Mouse (Mus musculus): ENCODE results near the gene Grid1. TPM values are rescaled to one million over a fixed set of nuclear protein-coding genes. Genes with fewer than 3 reads are reported as not detected.
A peak's percentile ranks its signal among the peaks of the same experiment; 100 is the strongest.

Grid1 gene
- total RNA-seq, 2 experiments from 2014 or later, result 0.06 TPM; not detected in 1

- no peak for DNase-seq
- intact Hi-C loops (cut with DNase I), result no loop called here
Measured at GRCm38 (mm10) chr14:34980756-34981155, 160.8 kb downstream of the Grid1 start.

DNA sequence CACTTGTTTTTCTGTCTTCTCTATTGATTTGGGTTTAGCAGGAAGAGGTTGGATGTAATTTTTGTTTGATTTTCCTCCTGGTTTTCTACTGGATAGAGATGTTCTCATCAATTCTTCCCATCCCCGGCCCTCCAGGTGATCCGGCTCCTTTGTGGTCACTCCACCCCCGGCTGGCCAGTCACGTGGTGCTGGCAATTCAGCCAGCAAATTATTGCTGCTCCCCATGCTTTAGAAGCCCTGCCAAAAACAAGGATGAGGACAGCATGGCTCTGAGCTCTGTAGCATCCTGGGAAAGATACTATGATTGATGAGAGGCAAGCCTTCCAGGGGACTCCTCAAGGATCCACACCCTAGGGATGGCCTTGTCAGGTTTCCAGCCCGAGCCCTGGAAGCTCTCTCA is 169.2 kb downstream of the Grid1 start:
- intact Hi-C loops (cut with DNase I), result no loop called here

DNA sequence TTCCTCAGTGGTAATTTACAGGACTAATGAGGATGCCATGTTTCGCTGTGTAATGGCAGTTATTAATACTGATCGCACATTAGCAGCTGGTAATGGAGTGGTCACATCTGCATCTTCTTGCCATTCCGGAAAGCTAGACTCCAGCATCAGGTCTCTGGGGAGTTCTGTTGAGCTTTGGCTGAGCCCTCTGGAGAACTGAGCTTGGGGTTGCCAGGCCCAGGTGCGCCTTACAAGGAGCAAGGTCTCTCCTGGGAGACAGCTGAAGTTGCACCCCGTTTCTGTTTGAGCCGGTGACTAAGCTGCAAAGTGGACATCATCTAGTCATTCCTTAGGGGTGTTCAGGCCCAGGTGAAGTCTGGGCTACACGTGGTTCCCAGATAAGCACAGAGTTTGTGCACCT is 186.8 kb downstream of the Grid1 start:
- intact Hi-C loops (cut with DNase I), result no loop called here
- no peak for DNase-seq

More for the DNA sequence above, 169.2 kb downstream of the Grid1 start:
- DNase-seq, result no peak

GRCm38 (mm10) chr14:35008674-35009073 is 188.8 kb downstream of the Grid1 start:
- intact Hi-C loops (cut with DNase I), result no loop called here
- no peak for DNase-seq

- DNase-seq, result no peak
- intact Hi-C loops (cut with DNase I), result no loop called here
Measured at GRCm38 (mm10) chr14:35009074-35009473, 189.2 kb downstream of the Grid1 start.

GRCm38 (mm10) chr14:35026686-35027085 is 206.8 kb downstream of the Grid1 start:
- intact Hi-C loops (cut with DNase I), result no loop called here
- no peak for DNase-seq

- no peak for DNase-seq
- intact Hi-C loops (cut with DNase I), result no loop called here
Measured at GRCm38 (mm10) chr14:35027501-35028140, 207.7 kb downstream of the Grid1 start.

- intact Hi-C loops (cut with DNase I), result no loop called here
Measured at GRCm38 (mm10) chr14:35029626-35030025, 209.7 kb downstream of the Grid1 start.

GRCm38 (mm10) chr14:35030271-35030670 is 210.4 kb downstream of the Grid1 start:
- intact Hi-C loops (cut with DNase I), result no loop called here
- DNase-seq, result no peak

More at GRCm38 (mm10) chr14:35029626-35030025, 209.7 kb downstream of the Grid1 start:
- DNase-seq, result no peak

GRCm38 (mm10) chr14:35032283-35032682 is 212.4 kb downstream of the Grid1 start:
- DNase-seq, result no peak

DNA sequence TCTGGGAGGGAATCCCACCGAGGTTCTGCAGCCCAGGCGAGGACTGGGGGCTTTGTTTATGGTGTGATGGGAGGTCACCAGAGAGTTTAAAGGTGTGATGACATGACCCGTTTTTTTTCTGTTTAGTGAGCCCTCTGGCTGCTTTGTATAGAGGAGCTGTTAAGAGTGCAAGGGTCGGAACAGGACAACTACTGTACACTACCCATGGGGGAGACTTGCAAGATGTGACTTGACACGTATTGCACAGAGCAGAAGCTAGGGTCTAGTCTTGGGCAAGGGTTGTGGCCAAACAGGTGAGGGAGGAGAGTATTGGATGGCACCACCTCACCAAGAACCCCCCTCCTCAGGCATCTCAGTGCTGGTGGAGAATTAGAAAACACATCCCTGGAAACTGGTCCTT is 224.4 kb downstream of the Grid1 start:
- intact Hi-C loops (cut with DNase I), result no loop called here
- no peak for DNase-seq

More at GRCm38 (mm10) chr14:35032283-35032682, 212.4 kb downstream of the Grid1 start:
- intact Hi-C loops (cut with DNase I), result no loop called here

DNA sequence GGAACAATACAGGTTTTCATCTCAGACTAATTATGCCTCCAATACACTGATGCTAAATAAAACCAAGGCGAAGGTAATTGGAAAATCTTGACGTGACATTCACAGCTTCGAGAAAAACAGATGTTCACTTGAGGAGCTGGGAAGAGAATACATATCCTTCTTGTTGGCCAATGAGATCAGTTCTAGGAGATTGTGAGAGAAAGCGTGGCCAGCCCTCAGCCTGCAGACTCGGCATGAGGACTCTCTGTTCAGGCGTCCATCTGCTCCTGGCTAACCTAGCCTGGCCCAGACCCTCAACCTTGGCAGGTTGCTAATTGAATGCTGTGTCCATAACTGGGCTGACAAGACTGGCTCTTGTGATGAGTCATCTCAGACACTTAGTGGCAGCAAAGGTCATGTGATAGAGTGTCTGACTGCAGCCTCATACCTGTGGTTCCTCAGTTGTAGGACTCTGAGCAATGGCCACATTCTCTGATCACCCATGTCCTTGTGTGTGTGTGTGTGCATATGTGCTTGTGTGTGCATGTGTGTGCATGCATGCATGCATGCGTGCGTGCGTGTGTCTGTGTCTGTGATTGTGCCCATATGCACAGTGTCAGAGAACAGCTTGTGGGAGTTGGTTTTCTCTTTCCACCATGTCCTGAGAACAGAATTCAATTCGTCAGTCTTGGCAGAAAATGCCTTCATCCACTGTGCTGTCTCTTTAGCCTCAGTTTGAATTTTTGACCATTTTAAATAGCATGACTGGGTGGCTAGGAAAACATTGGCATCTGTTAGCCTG is 225.2 kb downstream of the Grid1 start:
- DNase-seq, result no peak

GRCm38 (mm10) chr14:35049231-35049630 is 229.3 kb downstream of the Grid1 start:
- intact Hi-C loops (cut with DNase I), result no loop called here
- DNase-seq, result no peak

More for the DNA sequence above, 225.2 kb downstream of the Grid1 start:
- intact Hi-C loops (cut with DNase I), result no loop called here

- intact Hi-C loops (cut with DNase I), result no loop called here
- no peak for DNase-seq
Measured at GRCm38 (mm10) chr14:35054139-35054538, 234.2 kb downstream of the Grid1 start.

DNA sequence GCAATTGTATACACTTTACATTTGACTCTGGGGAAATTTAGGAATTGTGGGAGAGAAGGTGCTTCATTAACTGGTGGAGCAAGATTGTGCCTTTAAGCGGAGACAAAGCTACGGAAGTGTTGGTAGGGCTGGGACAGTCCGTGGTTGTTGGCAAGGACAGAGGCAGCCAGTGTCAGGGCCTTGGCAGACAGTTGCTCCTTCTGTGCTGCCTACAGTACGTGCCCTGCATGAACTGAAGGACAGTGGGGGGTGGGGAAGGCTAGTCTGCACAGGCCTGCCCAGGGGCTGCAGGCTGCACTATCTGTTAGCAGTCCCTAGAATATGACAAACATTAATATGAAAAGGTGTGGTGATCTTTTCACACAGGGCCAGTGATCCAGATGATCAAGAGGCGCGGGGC is 254.7 kb downstream of the Grid1 start:
- peak in 1 of 2 experiments; percentile 2 for DNase-seq
- intact Hi-C loops (cut with DNase I), result no loop called here

GRCm38 (mm10) chr14:35079954-35080353 is 260.0 kb downstream of the Grid1 start:
- DNase-seq, result no peak
- intact Hi-C loops (cut with DNase I), result no loop called here

DNA sequence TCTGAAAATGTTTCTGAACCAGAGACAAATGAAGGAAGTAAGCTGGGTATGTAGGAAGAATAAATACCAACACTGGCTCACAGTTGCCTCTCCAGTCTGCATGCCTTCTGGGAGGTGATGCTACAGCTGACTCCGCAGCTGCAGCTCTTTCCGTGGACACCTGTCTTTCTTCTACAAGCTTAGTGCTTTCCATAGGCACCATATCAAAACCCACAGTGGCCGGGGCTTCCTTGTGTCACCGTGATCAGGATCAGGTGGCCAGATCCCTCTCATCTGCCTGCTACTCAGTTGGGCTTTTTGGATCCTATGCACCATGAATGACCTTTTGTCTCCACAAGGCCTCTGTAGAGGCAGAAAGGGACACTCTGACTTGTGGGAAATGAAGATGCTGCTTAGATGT is 272.7 kb downstream of the Grid1 start:
- intact Hi-C loops (cut with DNase I), result no loop called here

GRCm38 (mm10) chr14:35093561-35094186 is 273.8 kb downstream of the Grid1 start:
- no peak for DNase-seq
- intact Hi-C loops (cut with DNase I), result no loop called here

More for the DNA sequence above, 272.7 kb downstream of the Grid1 start:
- no peak for DNase-seq

DNA sequence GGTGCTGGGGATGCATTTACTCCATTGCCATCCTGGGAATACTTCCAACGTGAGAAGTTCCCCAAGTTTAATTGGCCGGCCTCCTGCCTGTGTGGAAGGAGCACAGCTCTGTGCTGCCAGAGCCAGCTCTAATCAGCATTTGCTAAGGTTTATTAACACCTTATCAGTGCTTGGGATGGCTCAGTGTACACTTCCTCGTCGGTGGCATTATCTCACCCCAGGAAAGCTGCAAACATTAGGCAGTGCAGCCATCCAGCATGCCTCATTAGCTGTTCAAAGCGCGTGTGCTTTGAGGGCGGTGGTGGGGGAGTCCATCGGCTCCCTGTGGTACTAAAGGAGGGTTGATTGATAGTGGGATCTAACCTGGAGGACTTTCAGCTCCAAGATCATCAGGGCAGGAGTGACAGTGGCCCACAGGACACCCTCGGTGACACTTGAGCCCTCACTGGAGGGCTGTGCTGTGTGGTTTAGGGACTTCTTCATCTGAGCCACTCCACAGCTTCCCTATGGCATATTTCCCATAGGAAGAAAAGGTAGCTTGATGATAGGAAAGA is 275.7 kb downstream of the Grid1 start:
- intact Hi-C loops (cut with DNase I), result no loop called here
- DNase-seq, result no peak

GRCm38 (mm10) chr14:35096085-35096484 is 276.2 kb downstream of the Grid1 start:
- DNase-seq, result peak; percentile 8 to 10
- intact Hi-C loops (cut with DNase I), result no loop called here

GRCm38 (mm10) chr14:35097166-35097565 is 277.3 kb downstream of the Grid1 start:
- intact Hi-C loops (cut with DNase I), result no loop called here
- DNase-seq, result no peak

Measured in heart, postnatal 36 days (tissue).